Mouse (Mus musculus) liver, adult 2 months (tissue): ENCODE data around the gene Adar. TPM values are rescaled to one million over a fixed set of nuclear protein-coding genes. Genes with fewer than 3 reads are reported as not detected.
A peak's percentile ranks its signal among the peaks of the same experiment; 100 is the strongest.

ENCODE experiments used
- DNase-seq: peaks from one replicate; pipeline ENCODE4 v3.0.0-alpha.2; 2011; ENCODE audit warnings: low read depth, low spot score; ENCODE audit errors: extremely low read depth
- H3K27ac ChIP-seq: fragments of 200-500 bp; replicated peaks from 2 replicates; pipeline ENCODE4 v1.5.1; 2012; ENCODE audit warnings: low read depth, mild to moderate bottlenecking, control low read depth, inconsistent platforms, low read length; ENCODE audit not compliant: insufficient read depth
- H3K27me3 ChIP-seq: fragments of 200-500 bp; 2 replicates; pipeline ENCODE4 v1.6.1; 2012; ENCODE audit warnings: mild to moderate bottlenecking, moderate library complexity, low read length, inconsistent platforms; ENCODE audit not compliant: control insufficient read depth, insufficient read depth
- H3K36me3 ChIP-seq: fragments of 200-500 bp; 2 replicates; pipeline ENCODE4 v1.6.1; 2012; ENCODE audit warnings: low read length, inconsistent platforms; ENCODE audit not compliant: control insufficient read depth, insufficient read depth
- H3K4me1 ChIP-seq: fragments of 200-500 bp; 2 replicates; pipeline ENCODE4 v1.6.1; 2011; ENCODE audit warnings: low read length; ENCODE audit not compliant: control insufficient read depth, insufficient read depth
- H3K4me3 ChIP-seq: fragments of 200-500 bp; 2 replicates; pipeline ENCODE4 v1.5.1; 2011; ENCODE audit warnings: low read depth, mild to moderate bottlenecking, control low read depth, low read length, moderate library complexity; ENCODE audit not compliant: insufficient read depth
- H3K79me2 ChIP-seq: fragments of 200-500 bp; 2 replicates; pipeline ENCODE4 v1.6.1; 2012; ENCODE audit warnings: inconsistent platforms, mild to moderate bottlenecking, low read length, moderate library complexity; ENCODE audit not compliant: control insufficient read depth, insufficient read depth
- H3K9ac ChIP-seq: fragments of 200-500 bp; 2 replicates; pipeline ENCODE4 v1.6.1; 2012; ENCODE audit warnings: low read depth, mild to moderate bottlenecking, control low read depth, inconsistent platforms, low read length
- CTCF ChIP-seq: fragments of 200-500 bp; IDR thresholded peaks from 2 replicates; pipeline ENCODE4 v1.5.1; 2011; ENCODE audit warnings: low read depth, low read length, control low read depth
- POLR2A ChIP-seq: fragments of 200-500 bp; IDR thresholded peaks from 2 replicates; pipeline ENCODE4 v1.6.1; 2011; ENCODE audit warnings: low read length, control low read depth; ENCODE audit not compliant: insufficient read depth; ENCODE audit errors: extremely low read depth
- WGBS: fragments of 180-500 bp; shearing (Covaris S2); methylation state at CpG from one replicate; pipeline ENCODE4 v1.1.7; 2018; 5-methylcytosine and 5-hydroxymethylcytosine counted together
- polyA plus RNA-seq: library from polyadenylated mRNA; depleted of rRNA; stranded (reverse); fragments of >200 nt; gene quantifications from 2 replicates; pipeline ENCODE4 v1.2.3, GENCODE M21; 2012
- total RNA-seq: library from RNA; depleted of rRNA; stranded (reverse); fragments of >200 nt; gene quantifications from 2 replicates; pipeline ENCODE4 v1.2.3, GENCODE M21; 2014

The Adar gene
- total and polyA plus RNA-seq, 2 experiments, result 10.3 to 14.4 TPM

DNA sequence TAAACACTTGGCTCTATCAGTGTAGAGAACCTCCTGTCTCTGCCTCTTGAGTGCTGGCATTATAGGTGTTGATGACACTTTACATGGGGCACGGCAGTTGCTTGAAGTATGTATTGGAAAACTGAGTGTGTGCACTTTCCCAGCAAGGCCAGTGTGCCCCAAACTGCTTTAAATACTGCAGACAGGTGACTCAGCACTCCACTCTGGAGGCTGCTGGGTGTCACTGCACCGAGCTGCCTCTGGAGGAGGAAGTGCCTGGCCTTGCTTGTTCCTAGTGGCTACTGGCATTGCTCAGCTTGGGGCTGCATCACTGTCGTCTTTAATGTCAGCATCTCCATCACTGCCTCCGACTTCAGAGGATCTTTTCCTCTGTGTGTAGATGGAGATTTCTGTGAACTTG is 12.2 kb downstream of the Adar start:
- Histone ChIP-seq H3K36me3 (no peaks in the 10 kb centered on the region), H3K79me2 (peaks cover 9% of the 10 kb centered on the region; the same call in 1 of the 2 replicates), H3K4me1 (peaks cover 8% of the 10 kb centered on the region; the same call in 1 of the 2 replicates), H3K27me3 (no peaks in the 10 kb centered on the region), H3K27ac (no peak overlapping the region), H3K9ac (no peak overlapping the region), H3K4me3 (no peak overlapping the region)
- DNase-seq, result peak; percentile 17
- WGBS, result 21% methylated on average over 4 of the region's 4 CpGs
- TF ChIP-seq CTCF (peak; percentile 73), POLR2A (no peak)

DNA sequence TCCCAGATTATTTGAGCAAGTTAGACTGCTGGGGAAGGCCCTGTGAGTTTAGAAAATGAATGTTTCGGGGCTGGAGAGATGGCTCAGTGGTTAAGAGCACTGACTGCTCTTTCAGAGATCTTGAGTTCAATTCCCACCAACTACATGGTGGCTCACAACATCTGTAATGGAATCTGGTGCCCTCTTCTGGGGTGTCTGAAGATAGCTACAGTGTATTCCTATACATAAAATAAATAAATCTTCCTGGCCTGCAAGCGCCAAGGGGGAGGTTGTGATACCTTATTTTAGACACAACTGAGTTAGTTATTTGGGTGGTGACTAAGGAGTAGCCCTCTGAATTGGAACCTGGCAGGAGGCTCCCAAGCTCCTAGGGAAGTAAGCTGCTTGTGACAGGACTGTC is 14.0 kb downstream of the Adar start:
- Histone ChIP-seq H3K4me1 (peaks cover 8% of the 10 kb centered on the region; the same call in 1 of the 2 replicates), H3K27me3 (no peaks in the 10 kb centered on the region), H3K9ac (no peak overlapping the region), H3K4me3 (no peak overlapping the region), H3K36me3 (no peaks in the 10 kb centered on the region), H3K79me2 (peaks cover 14% of the 10 kb centered on the region; the same call in 1 of the 2 replicates), H3K27ac (no peak overlapping the region)
- no peak for TF ChIP-seq CTCF
- no peak for TF ChIP-seq POLR2A
- DNase-seq, result no peak
- whole genome bisulfite sequencing, result 77% methylated on average over 2 of the region's 2 CpGs

DNA sequence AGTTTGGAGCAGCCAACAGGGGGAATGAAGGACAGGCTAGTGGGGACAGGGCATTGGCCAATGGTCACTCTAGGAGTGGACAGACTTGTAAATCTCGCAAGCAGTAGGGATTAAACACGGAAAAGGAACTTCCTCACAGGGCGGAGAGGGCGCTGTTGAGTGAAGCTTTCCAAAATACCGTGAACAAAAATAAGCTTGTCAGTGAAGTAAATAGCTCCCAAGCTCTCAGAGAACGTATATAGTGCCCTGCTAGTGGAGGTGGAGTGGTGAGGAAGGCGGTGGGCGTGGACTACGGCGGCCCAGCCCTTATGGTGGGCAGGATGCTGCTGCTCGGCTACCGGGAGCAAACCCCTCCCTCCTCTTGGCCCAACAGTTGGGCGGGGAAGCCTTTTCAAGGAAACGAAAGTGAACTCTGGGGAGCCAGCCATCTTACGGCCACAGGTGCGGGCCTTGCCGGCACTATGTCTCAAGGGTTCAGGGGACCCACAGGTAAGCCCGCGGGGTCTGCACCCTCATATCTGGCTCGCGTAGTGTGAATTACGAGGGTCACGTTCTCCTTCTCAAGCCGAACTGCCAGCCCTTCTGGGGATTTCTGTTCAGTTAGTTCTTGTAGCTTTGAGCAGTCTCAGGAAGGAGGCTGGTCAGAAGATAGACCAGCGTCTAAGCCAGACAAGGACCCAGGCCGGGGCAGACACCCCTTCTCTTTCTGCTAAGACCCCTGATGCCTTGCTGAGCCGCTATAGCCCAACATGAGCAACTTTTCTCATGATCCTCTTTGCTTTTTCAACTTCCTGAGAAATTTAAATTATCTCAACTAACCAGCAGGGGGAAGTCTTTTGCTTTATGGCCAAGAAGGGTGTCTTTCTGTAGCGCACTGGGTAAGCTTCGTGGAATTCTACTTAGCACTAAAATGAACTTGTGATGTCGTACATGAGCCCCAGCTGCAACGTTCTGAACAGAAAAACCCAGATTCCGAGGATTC is 15.8 kb downstream of the Adar start:
- peak; percentile 86 for DNase-seq
- peak overlapping the region; percentile 66 for H3K4me3 ChIP-seq
- WGBS, result under 1% methylated on average over 31 of the region's 32 CpGs
- peak overlapping the region; percentile 85 for H3K27ac ChIP-seq
- H3K4me1 ChIP-seq, result peaks cover 8% of the 10 kb centered on the region; the same call in 1 of the 2 replicates
- peaks cover 14% of the 10 kb centered on the region; the same call in 1 of the 2 replicates for H3K79me2 ChIP-seq
- no peaks in the 10 kb centered on the region for H3K27me3 ChIP-seq
- peak overlapping the region; percentile 79 for H3K9ac ChIP-seq
- peak; percentile 76; the same call in 1 of the 2 replicates for TF ChIP-seq POLR2A
- TF ChIP-seq CTCF, result no peak
- H3K36me3 ChIP-seq, result no peaks in the 10 kb centered on the region

DNA sequence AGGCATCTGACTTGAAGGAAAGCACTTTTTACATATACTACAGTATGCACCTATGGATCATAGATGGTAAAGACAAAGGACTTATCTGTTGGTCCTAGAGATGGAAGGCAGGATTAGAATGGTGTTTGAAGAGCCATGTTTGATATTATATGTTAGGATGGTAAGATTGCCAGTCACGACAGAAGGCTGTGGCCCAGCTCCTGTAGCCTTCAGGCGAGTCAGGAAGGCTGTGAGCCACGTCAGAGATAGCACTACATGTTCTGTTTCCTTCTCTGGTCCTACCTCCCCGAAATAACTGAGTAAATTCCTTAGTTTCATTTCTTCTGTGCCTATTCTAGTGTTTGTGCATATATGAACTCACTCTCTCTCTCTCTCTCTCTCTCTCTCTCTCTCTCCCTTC is 17.3 kb downstream of the Adar start:
- TF ChIP-seq POLR2A (no peak), CTCF (no peak)
- Histone ChIP-seq H3K4me3 (no peak overlapping the region), H3K4me1 (peaks cover 8% of the 10 kb centered on the region; the same call in 1 of the 2 replicates), H3K9ac (no peak overlapping the region), H3K27ac (no peak overlapping the region), H3K36me3 (peaks cover 5% of the 10 kb centered on the region; the same call in 1 of the 2 replicates), H3K79me2 (peaks cover 14% of the 10 kb centered on the region; the same call in 1 of the 2 replicates), H3K27me3 (no peaks in the 10 kb centered on the region)
- 81% methylated on average over 4 of the region's 4 CpGs for WGBS
- no peak for DNase-seq

DNA sequence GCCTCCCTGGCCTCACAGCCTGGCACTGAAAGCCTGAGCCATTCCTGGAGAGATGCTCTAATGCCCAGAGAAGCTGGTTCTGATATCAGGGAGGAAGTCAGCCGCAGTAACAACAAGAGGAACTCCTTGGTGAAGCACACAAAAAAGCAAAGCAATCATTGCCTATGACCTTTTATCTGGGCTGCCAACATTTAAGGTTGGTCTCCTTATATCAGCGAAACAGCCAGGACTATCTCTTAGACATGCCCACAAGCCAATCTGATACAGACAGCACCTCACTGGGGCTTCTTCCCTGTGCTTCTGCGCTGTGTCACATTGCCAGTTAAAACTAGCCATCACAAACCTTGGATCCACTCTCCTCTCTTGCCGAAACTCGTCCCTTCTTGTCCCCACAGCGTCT is 23.7 kb downstream of the Adar start:
- TF ChIP-seq CTCF, result no peak
- TF ChIP-seq POLR2A, result no peak
- H3K36me3 ChIP-seq, result peaks cover 54% of the 10 kb centered on the region
- peaks cover 5% of the 10 kb centered on the region; the same call in 1 of the 2 replicates for H3K79me2 ChIP-seq
- H3K27ac ChIP-seq, result no peak overlapping the region
- DNase-seq, result no peak
- H3K9ac ChIP-seq, result no peak overlapping the region
- H3K4me1 ChIP-seq, result no peaks in the 10 kb centered on the region
- no peaks in the 10 kb centered on the region for H3K27me3 ChIP-seq
- H3K4me3 ChIP-seq, result no peak overlapping the region
- 93% methylated on average over 6 of the region's 6 CpGs for WGBS
